Mouse (Mus musculus): Measurements from ENCODE around the gene Prkar2b. TPM values are rescaled to one million over a fixed set of nuclear protein-coding genes. Genes with fewer than 3 reads are reported as not detected.

The Prkar2b gene
- polyA plus RNA-seq, 1 experiment from 2014 or later, result 20.3 TPM

DNA sequence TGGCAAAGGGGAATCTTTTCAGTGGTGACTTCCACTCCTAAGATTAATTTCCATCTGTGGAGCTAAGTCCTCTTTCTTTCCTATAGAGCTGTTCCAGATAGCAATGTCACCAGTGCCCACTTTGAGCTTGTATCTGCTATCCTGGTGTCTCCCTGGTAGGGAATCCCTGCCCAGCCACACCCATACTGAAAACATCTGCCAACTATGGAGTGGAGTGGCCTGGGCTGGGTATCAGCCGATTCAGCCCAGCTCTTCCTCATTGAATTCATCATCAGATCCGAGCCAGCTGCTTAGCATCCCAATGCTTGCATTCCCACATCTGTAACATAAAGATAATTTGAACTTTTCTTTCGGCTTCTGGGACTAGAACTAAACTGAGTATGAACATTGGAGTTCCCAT lies 25.8 kb upstream of the Prkar2b start:
- 72% methylated on average over 3 of the region's 3 CpGs for WGBS
- Histone ChIP-seq H3K9me3 (peaks cover 16% of the 10 kb centered on the region), H3K36me3 (no peaks in the 10 kb centered on the region), H3K9ac (no peak overlapping the region), H3K4me3 (no peak overlapping the region), H3K27ac (no peak overlapping the region), H3K27me3 (no peaks in the 10 kb centered on the region), H3K4me1 (no peaks in the 10 kb centered on the region), H3K4me2 (replicated peaks) (no peak overlapping the region)
- ATAC-seq (ENCODE audit: low FRiP score, low read depth), result no peak

DNA sequence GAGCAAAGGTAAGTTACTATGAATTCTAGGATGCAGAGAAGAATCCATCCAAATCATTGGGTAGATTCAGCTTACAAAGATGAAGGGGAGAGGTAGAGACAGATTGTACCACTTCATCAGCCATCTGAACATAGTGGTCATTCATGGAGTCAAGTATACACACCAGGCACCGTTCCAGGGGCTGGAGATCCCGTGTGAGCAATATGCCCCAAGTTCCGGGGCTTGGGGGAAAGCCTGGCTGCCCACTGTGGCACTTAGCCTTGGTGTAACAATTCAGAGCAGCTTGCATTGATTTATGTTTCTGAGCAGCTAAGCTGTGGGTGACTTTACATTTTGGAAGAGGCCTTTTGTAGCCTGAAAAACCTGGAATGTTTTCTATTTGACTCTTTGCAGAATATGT lies 24.8 kb upstream of the Prkar2b start:
- H3K4me2 ChIP-seq (replicated peaks), result no peak overlapping the region
- no peak overlapping the region for H3K9ac ChIP-seq
- no peaks in the 10 kb centered on the region for H3K36me3 ChIP-seq
- H3K4me3 ChIP-seq, result no peak overlapping the region
- WGBS, result 57% methylated on average over 3 of the region's 3 CpGs
- no peak for ATAC-seq (ENCODE audit: low FRiP score, low read depth)
- H3K27ac ChIP-seq, result no peak overlapping the region
- H3K9me3 ChIP-seq, result peaks cover 7% of the 10 kb centered on the region
- no peaks in the 10 kb centered on the region for H3K27me3 ChIP-seq
- H3K4me1 ChIP-seq, result no peaks in the 10 kb centered on the region

DNA sequence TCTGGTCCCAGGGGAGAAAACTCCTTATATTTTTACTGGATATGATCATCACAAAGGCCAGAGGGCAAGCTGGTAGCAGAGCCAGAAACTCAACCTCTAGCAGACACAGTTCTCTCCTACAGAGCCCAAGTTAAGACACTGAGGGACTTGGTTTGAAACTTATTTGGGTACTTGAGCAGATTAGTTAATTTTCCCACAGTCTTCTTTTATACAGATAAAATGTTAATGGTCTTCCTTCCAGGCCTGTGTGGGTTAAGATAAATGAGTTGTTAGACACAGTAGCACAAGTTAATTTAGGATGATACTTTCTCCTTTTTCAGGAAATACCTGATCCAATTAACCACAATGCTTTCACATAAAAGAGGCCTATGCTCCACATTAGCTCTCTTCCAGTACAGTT lies 24.1 kb upstream of the Prkar2b start:
- Histone ChIP-seq H3K36me3 (no peaks in the 10 kb centered on the region), H3K9ac (no peak overlapping the region), H3K9me3 (0 out of 2 replicates have a peak, but pooled peaks cover under 1% of the 10 kb centered on the region), H3K4me2 (replicated peaks) (no peak overlapping the region), H3K27me3 (no peaks in the 10 kb centered on the region), H3K4me1 (no peaks in the 10 kb centered on the region), H3K27ac (no peak overlapping the region), H3K4me3 (no peak overlapping the region)
- ATAC-seq (ENCODE audit: low FRiP score, low read depth), result no peak

DNA sequence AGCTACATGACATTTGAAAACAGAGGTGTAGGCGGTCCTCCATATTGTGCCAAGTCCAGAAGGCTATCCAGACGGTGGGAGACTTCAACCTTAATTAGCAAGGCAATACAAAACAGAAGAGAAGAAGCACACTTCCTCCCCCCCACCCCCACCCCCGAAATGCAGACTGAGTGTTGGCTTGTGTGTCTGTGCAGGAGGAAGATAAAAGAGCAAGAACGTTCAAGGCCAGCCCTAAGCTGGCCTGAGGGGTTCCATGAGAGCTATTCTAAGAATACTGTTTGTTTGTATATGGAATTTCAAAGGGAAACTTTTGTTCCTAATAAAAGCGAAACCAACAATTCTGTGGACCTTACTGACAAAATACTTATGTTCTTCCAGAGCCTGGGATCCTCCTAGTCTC lies 23.5 kb upstream of the Prkar2b start:
- Histone ChIP-seq H3K9ac (no peak overlapping the region), H3K4me2 (replicated peaks) (no peak overlapping the region), H3K27me3 (no peaks in the 10 kb centered on the region), H3K27ac (no peak overlapping the region), H3K4me1 (no peaks in the 10 kb centered on the region), H3K4me3 (no peak overlapping the region), H3K36me3 (no peaks in the 10 kb centered on the region), H3K9me3 (no peaks in the 10 kb centered on the region)
- 52% methylated on average over 5 of the region's 5 CpGs for WGBS
- no peak for ATAC-seq (ENCODE audit: low FRiP score, low read depth)

DNA sequence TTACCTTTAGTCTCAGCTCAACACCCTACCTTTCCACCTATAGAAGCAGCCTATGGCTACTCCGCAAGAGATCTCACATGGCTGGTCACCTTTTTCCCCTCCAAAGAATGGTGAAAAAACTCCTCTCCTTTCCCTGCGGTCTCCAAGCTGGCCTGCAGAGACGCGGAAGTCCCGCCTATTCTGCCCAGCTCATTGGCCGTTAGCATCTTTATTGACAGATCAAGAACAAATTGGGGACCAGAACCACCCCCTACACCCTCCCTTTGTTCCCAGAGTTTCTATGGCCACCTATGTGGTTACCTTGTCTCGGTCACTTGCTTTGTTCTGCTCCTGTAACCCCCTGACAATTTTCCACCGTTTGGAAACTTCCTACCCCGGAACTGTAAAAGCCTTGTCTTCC lies 19.6 kb upstream of the Prkar2b start:
- ATAC-seq (ENCODE audit: low FRiP score, low read depth), result no peak
- Histone ChIP-seq H3K36me3 (no peaks in the 10 kb centered on the region), H3K27ac (no peak overlapping the region), H3K27me3 (no peaks in the 10 kb centered on the region), H3K9me3 (no peaks in the 10 kb centered on the region), H3K4me3 (no peak overlapping the region), H3K4me2 (replicated peaks) (no peak overlapping the region), H3K4me1 (no peaks in the 10 kb centered on the region), H3K9ac (no peak overlapping the region)
- 81% methylated on average over 9 of the region's 9 CpGs for WGBS

DNA sequence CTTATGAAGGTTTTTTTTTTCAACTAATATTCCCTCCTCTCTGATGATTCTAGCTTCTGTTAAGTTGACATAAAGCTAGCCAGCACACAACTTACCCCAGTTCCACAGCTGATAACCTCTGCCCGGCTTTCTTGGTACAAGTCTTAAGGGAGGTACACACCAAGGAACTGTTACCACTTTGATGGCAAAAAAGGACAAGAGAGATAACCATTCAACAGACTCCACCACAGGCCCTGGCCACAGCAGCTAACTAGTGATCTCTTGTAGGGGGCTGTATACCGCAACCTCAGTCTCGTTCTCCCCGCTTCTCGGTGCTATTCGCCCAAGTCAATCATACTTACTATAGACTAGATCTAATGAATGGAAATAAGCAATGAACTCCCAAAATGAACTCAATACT lies 16.3 kb upstream of the Prkar2b start:
- H3K9me3 ChIP-seq, result no peaks in the 10 kb centered on the region
- H3K4me1 ChIP-seq, result no peaks in the 10 kb centered on the region
- ATAC-seq (ENCODE audit: low FRiP score, low read depth), result no peak
- WGBS, result 93% methylated on average over 6 of the region's 6 CpGs
- H3K27me3 ChIP-seq, result no peaks in the 10 kb centered on the region
- no peak overlapping the region for H3K9ac ChIP-seq
- H3K36me3 ChIP-seq, result no peaks in the 10 kb centered on the region
- H3K4me3 ChIP-seq, result no peak overlapping the region
- no peak overlapping the region for H3K4me2 ChIP-seq (replicated peaks)
- no peak overlapping the region for H3K27ac ChIP-seq

DNA sequence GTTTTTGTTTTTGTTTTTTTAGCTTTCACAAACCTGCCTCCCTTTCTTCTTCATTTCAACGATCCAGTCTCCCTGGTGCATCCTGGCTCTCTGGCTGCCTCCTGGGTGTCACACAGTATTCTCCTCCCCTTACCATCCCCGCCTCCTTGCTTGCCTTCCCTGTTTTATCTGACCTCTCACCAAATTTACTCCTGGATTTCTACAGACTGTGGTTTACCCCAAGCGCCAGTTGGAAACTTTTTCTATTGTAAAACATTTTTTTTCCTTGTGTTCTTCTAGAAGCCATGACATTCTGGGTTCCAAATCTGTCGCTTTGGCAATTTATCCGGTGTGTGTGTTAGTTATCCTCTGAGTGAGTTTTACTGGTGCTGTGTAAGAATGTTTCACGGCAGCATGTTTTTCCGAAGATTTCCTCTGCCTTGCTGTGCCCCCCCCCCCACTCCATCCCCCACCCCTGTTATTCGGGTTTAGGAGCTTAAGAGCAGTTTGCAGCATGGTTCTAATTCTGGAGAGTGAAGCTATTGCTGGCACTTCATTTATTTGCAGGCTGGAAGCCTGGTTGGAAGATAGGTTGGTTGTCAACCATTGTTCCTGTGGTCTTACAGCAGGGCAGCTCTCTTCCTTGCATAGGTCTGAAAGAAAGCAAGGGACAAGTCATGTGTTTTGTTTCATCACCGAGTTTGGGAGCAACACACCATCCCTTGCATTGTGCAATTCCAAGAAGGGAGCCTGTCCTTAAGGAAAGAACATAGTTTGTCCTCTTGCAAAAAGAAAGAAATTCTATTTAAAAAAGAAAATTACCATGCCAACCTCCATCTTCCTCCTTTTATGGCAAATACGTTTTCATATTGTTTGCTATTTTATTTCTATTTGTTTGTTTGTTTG lies 15.0 kb upstream of the Prkar2b start:
- H3K9ac ChIP-seq, result no peak overlapping the region
- no peaks in the 10 kb centered on the region for H3K36me3 ChIP-seq
- ATAC-seq (ENCODE audit: low FRiP score, low read depth), result no peak
- no peak overlapping the region for H3K27ac ChIP-seq
- no peaks in the 10 kb centered on the region for H3K27me3 ChIP-seq
- H3K4me1 ChIP-seq, result no peaks in the 10 kb centered on the region
- no peaks in the 10 kb centered on the region for H3K9me3 ChIP-seq
- no peak overlapping the region for H3K4me3 ChIP-seq
- no peak overlapping the region for H3K4me2 ChIP-seq (replicated peaks)
- WGBS, result 69% methylated on average over 10 of the region's 10 CpGs

DNA sequence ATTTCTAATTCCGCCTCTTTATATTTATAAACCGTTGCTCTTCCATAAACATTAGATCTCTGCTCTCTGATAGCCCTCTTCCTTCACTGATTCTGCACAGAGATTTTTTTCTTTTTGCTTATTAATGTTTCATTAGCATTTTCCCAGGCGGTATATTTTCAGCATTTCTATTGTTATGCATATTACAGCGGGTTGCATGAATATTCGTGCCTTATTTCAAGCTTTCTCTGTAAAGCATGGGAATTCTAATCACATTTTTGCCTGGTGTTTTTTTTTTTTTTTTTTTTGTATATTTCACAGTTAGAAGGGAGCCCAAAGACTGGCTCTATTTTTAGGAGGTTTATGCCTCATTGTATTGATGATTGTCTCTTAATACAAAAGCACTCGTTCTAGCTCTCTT lies 13.2 kb upstream of the Prkar2b start:
- Histone ChIP-seq H3K9me3 (no peaks in the 10 kb centered on the region), H3K36me3 (no peaks in the 10 kb centered on the region), H3K9ac (no peak overlapping the region), H3K4me2 (replicated peaks) (no peak overlapping the region), H3K27me3 (no peaks in the 10 kb centered on the region), H3K4me3 (no peak overlapping the region), H3K4me1 (no peaks in the 10 kb centered on the region), H3K27ac (no peak overlapping the region)
- WGBS, result 89% methylated on average over 6 of the region's 6 CpGs
- no peak for ATAC-seq (ENCODE audit: low FRiP score, low read depth)

DNA sequence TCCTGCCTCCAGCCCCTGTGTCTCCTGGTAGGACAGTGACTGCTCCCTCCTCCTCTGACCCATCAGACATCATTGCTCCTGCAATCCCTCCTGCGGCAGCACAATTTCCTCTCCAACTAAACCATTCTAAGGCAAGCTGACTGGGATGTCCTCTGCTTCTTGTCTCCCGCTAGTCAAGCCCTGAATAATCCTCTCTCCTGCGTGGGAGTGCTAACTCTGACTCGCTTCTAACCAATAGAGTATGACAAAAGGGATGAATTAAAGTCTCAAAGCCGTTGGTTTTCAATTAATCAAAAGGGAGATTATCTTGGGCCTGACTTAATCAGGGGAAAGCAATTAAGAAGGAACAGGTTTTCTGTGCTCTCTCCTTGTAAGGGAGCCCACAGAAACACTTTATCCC lies 4.9 kb upstream of the Prkar2b start:
- no peak overlapping the region for H3K27ac ChIP-seq
- H3K9me3 ChIP-seq, result no peaks in the 10 kb centered on the region
- no peak overlapping the region for H3K4me2 ChIP-seq (replicated peaks)
- WGBS, result 47% methylated on average over 5 of the region's 5 CpGs
- H3K4me3 ChIP-seq, result no peak overlapping the region
- H3K36me3 ChIP-seq, result no peaks in the 10 kb centered on the region
- H3K27me3 ChIP-seq, result no peaks in the 10 kb centered on the region
- ATAC-seq (ENCODE audit: low FRiP score, low read depth), result no peak
- no peak overlapping the region for H3K9ac ChIP-seq
- 0 out of 2 replicates have a peak, but pooled peaks cover 3% of the 10 kb centered on the region for H3K4me1 ChIP-seq

DNA sequence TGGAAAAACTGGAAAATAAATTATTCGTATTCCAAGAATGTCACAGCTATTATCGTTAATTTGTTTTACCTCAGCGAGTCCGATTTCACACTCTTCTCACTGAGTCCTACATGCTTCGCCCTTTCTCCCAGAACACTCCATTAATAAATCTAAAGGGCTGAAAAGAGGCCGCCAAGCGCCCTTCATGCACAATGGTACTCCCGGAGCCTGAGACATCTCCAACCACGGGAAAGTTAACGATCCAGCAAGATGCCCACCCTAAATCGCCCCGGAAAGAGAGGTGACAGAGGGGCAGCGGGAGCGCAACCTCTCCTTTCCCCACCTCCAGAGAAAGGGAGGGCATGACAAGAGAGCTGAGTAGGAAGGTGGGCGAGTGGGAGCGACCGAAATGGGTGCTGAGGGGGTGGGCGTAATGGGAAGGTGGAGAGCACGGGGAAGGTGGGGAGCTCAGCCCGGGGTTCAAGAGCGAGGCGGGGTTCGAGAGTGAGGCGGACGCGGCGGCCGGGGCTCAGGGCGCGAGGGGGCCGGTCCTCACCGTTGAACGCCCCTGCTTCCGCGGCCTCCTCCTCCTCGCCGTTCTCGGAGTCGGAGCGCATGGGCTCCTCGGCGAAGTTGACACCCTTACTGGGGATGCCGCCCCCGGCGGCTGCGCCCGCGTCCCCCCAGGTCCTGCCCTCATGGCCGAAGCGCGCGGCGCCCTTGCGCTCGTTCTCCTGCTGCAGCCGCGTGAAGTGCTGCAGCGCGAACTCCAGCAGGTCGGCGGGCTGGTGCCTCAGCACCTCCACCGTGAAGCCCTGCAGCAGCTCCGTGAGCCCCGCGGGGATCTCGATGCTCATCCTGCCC lies 628 bp downstream of the Prkar2b start:
- Histone ChIP-seq H3K4me1 (peaks cover 13% of the 10 kb centered on the region), H3K4me3 (peak overlapping the region; percentile 85), H3K27ac (peak overlapping the region; percentile 91), H3K4me2 (replicated peaks) (peak overlapping the region; percentile 90), H3K9me3 (no peaks in the 10 kb centered on the region), H3K36me3 (no peaks in the 10 kb centered on the region), H3K27me3 (no peaks in the 10 kb centered on the region), H3K9ac (peak overlapping the region; percentile 88)
- WGBS, result 1% methylated on average over 58 of the region's 66 CpGs
- ATAC-seq (ENCODE audit: low FRiP score, low read depth), result peak; percentile 83

DNA sequence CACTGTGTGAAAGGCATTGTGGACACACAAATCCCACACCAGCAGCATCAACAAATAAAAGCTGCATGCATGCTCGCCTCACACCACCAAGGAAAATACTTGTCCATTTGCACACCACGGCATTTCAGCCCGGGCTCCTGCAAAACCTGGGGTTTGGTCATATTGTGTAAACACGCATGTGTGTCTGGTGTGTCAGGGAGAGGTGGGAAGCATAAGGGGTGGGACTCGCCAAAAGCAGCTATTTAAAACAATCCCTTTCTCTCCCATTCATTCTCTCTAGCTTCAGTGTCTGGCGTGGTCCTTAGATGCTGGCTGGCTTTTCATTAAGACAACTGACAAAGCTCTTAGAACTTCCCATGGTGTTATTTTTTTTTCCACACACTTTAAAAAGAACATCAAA lies 1.4 kb downstream of the Prkar2b start:
- 28% methylated on average over 6 of the region's 6 CpGs for WGBS
- Histone ChIP-seq H3K4me1 (peaks cover 13% of the 10 kb centered on the region), H3K9ac (peak overlapping the region; percentile 39; the same call in 1 of the 2 replicates), H3K27me3 (no peaks in the 10 kb centered on the region), H3K4me3 (peak overlapping the region; percentile 85), H3K4me2 (replicated peaks) (peak overlapping the region; percentile 90), H3K27ac (no peak overlapping the region), H3K9me3 (no peaks in the 10 kb centered on the region), H3K36me3 (no peaks in the 10 kb centered on the region)
- ATAC-seq (ENCODE audit: low FRiP score, low read depth), result no peak

DNA sequence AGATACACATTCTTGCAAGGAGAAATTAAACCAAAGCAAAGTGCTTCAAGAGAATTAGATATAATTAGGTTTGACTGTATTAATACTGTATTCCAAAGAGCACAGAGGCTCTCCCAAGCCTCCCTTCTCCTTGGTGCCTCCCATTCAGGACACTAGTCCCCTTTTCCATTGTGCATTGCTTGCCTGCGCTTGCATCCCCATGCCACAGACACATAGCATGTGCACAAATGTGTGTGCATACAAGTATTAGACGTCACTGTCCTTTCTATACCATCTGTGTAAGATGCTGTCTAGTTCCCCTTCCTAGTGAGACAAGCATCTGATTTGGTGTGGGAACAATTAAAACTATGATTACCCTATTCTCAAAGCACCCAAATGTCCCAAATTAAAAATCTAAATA lies 2.0 kb downstream of the Prkar2b start:
- Histone ChIP-seq H3K27ac (no peak overlapping the region), H3K9ac (no peak overlapping the region), H3K27me3 (no peaks in the 10 kb centered on the region), H3K9me3 (no peaks in the 10 kb centered on the region), H3K4me3 (no peak overlapping the region), H3K36me3 (no peaks in the 10 kb centered on the region), H3K4me1 (peaks cover 13% of the 10 kb centered on the region), H3K4me2 (replicated peaks) (peak overlapping the region; percentile 90; the same call in 1 of the 2 replicates)
- WGBS, result 74% methylated on average over 2 of the region's 2 CpGs
- ATAC-seq (ENCODE audit: low FRiP score, low read depth), result no peak
